Mouse (Mus musculus): ENCODE results near the gene Il5ra. TPM values are rescaled to one million over a fixed set of nuclear protein-coding genes. Genes with fewer than 3 reads are reported as not detected.

The Il5ra gene
- polyA plus RNA-seq, 1 experiment from 2014 or later = 0.37 TPM

Other genes with a start within 250 kb of the Il5ra start
- 54.6 and 55.0 TPM in 2 replicates for gene Trnt1, start 20.1 kb upstream of the Il5ra start, polyA plus RNA-seq (2015; fragmentation: Nextera tagmentation; extraction: Ambion mirVana)
- gene Crbn, start 51.0 kb upstream of the Il5ra start, polyA plus RNA-seq (2015; fragmentation: Nextera tagmentation; extraction: Ambion mirVana) = 42.2 and 42.6 TPM in 2 replicates